Mouse (Mus musculus) cerebellum, adult 2 months (tissue): Measurements from ENCODE around the gene Ubxn2a. TPM values are rescaled to one million over a fixed set of nuclear protein-coding genes. Genes with fewer than 3 reads are reported as not detected.
A peak's percentile ranks its signal among the peaks of the same experiment; 100 is the strongest.

ENCODE experiments used
- DNase-seq, 2 experiments: peaks; one replicate each; pipeline ENCODE4 v3.0.0; 2021
- H3K27ac ChIP-seq: fragments of 200-500 bp; 2 replicates; pipeline ENCODE4 v1.5.1; 2012; ENCODE audit warnings: low read length, control low read depth, inconsistent platforms; ENCODE audit not compliant: insufficient read depth
- H3K27me3 ChIP-seq: fragments of 200-500 bp; 2 replicates; pipeline ENCODE4 v1.6.1; 2012; ENCODE audit warnings: inconsistent platforms, mild to moderate bottlenecking, low read length, moderate library complexity; ENCODE audit not compliant: control insufficient read depth, insufficient read depth
- H3K4me1 ChIP-seq: fragments of 200-500 bp; 2 replicates; pipeline ENCODE4 v1.6.1; 2011; ENCODE audit warnings: low read length; ENCODE audit not compliant: control insufficient read depth, insufficient read depth
- H3K4me3 ChIP-seq: fragments of 200-500 bp; replicated peaks from 2 replicates; pipeline ENCODE3; 2011; ENCODE audit warnings: mild to moderate bottlenecking, low read depth, low read length, control low read depth; ENCODE audit not compliant: insufficient read depth
- CTCF ChIP-seq: fragments of 200-500 bp; IDR thresholded peaks from 2 replicates; pipeline ENCODE4 v1.5.1; 2011; ENCODE audit warnings: low read depth, mild to moderate bottlenecking, control low read depth, low read length, moderate library complexity, borderline replicate concordance; ENCODE audit not compliant: insufficient read depth
- POLR2A ChIP-seq: fragments of 200-500 bp; IDR thresholded peaks from 2 replicates; pipeline ENCODE4 v1.6.1; 2011; ENCODE audit warnings: low read length, control low read depth, borderline replicate concordance; ENCODE audit not compliant: insufficient read depth
- WGBS: fragments of 180-500 bp; shearing (Covaris S2); methylation state at CpG from one replicate; pipeline ENCODE4 v1.1.7; 2018; 5-methylcytosine and 5-hydroxymethylcytosine counted together
- polyA plus RNA-seq: library from polyadenylated mRNA; depleted of rRNA; stranded (reverse); fragments of >200 nt; gene quantifications from 2 replicates; pipeline ENCODE4 v1.2.3, GENCODE M21; 2012

The Ubxn2a gene
- polyA plus RNA-seq, 1 experiment, result 36.6 TPM

- peaks cover 4% of the 10 kb centered on the region; the same call in 1 of the 2 replicates for H3K4me1 ChIP-seq
- WGBS, result 51% methylated on average over 4 of the region's 4 CpGs
- no peak overlapping the region for H3K27ac ChIP-seq
- H3K4me3 ChIP-seq, result no peak overlapping the region
- H3K27me3 ChIP-seq, result no peaks in the 10 kb centered on the region
- peak; percentile 40 to 70 for DNase-seq
- TF ChIP-seq POLR2A (no peak), CTCF (no peak)
Measured at GRCm38 (mm10) chr12:4863654-4864337, 43.7 kb downstream of the Ubxn2a start.

GRCm38 (mm10) chr12:4862672-4863071 is 44.8 kb downstream of the Ubxn2a start:
- Histone ChIP-seq H3K4me3 (no peak overlapping the region), H3K4me1 (peaks cover 4% of the 10 kb centered on the region; the same call in 1 of the 2 replicates), H3K27ac (no peak overlapping the region), H3K27me3 (no peaks in the 10 kb centered on the region)
- DNase-seq, result no peak
- 88% methylated on average over 4 of the region's 4 CpGs for WGBS
- TF ChIP-seq CTCF (no peak; the same call in 1 of the 2 replicates), POLR2A (no peak)

DNA sequence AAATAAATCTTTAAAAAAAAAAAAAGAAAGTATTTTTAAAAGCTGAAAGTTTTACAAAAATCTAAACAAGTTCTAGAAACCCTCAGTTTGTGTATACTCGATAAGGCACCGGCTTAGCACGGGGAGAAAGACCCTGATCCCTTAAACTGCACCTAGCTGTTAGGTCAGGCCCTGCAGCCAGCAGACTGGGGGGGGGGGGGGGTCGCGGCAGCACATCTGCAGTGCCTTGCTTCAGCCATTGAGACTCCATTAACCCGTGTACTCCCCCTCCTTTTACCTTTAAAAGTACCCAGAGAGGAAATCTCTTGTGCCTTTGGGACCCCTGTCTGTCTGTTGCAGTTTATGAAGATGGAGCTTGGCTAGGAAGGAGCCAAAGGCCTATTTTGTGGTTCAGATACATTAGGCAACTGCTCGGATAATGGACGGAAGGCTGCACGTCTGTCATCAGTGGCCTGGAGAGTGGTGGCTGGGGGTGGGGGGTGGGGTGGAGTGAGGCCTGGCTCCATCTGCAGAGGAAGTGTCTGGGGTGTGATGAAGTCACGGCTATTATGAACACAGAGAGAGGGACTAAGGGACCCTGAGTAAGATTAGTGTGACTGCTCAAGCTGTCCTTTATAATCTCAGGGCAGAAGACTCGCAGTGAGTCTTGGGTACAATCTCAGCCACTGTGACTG is 48.1 kb downstream of the Ubxn2a start:
- no peak for DNase-seq
- Histone ChIP-seq H3K27ac (no peak overlapping the region), H3K27me3 (no peaks in the 10 kb centered on the region), H3K4me1 (peaks cover 4% of the 10 kb centered on the region; the same call in 1 of the 2 replicates), H3K4me3 (no peak overlapping the region)
- WGBS, result 42% methylated on average over 11 of the region's 11 CpGs
- TF ChIP-seq POLR2A, result no peak
- TF ChIP-seq CTCF, result no peak

- 95% methylated on average over 2 of the region's 2 CpGs for WGBS
- no peak for TF ChIP-seq CTCF
- no peak for TF ChIP-seq POLR2A
- H3K27me3 ChIP-seq, result no peaks in the 10 kb centered on the region
- no peak for DNase-seq
- no peak overlapping the region for H3K4me3 ChIP-seq
- no peak overlapping the region for H3K27ac ChIP-seq
- H3K4me1 ChIP-seq, result 0 out of 2 replicates have a peak, but pooled peaks cover 1% of the 10 kb centered on the region
Measured at GRCm38 (mm10) chr12:4856834-4857233, 50.7 kb downstream of the Ubxn2a start.

GRCm38 (mm10) chr12:4856160-4856559 is 51.3 kb downstream of the Ubxn2a start:
- no peak for TF ChIP-seq CTCF
- TF ChIP-seq POLR2A, result no peak
- DNase-seq, result no peak
- Histone ChIP-seq H3K4me3 (no peak overlapping the region), H3K27ac (no peak overlapping the region), H3K4me1 (0 out of 2 replicates have a peak, but pooled peaks cover 2% of the 10 kb centered on the region), H3K27me3 (no peaks in the 10 kb centered on the region)
- WGBS, result 99% methylated on average over 5 of the region's 5 CpGs

DNA sequence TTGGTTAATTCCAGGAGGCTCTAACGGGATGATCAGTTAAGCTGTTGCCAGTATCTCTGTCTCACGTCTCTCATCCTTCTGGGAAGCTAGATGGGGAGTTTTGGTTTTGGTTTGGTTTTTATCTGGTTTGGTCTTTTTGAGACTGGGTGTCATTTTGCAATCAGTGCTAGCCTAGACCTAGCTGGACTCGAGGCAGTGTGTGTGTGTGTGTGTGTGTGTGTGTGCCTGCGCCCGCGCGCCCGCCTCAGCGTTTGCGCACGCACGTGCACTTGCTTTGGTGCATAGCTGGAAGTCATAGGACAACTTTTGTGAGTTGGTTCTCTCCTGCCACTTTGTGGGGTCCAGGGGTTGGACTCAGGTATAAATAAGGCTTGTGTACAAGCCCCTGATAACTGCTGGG is 63.8 kb downstream of the Ubxn2a start:
- DNase-seq, result peak; percentile 34 to 37
- under 1% methylated on average over 12 of the region's 12 CpGs for WGBS
- TF ChIP-seq CTCF, result no peak
- TF ChIP-seq POLR2A, result no peak
- Histone ChIP-seq H3K4me1 (peaks cover 2% of the 10 kb centered on the region; the same call in 1 of the 2 replicates), H3K27me3 (no peaks in the 10 kb centered on the region), H3K27ac (no peak overlapping the region), H3K4me3 (peak overlapping the region; percentile 72)

DNA sequence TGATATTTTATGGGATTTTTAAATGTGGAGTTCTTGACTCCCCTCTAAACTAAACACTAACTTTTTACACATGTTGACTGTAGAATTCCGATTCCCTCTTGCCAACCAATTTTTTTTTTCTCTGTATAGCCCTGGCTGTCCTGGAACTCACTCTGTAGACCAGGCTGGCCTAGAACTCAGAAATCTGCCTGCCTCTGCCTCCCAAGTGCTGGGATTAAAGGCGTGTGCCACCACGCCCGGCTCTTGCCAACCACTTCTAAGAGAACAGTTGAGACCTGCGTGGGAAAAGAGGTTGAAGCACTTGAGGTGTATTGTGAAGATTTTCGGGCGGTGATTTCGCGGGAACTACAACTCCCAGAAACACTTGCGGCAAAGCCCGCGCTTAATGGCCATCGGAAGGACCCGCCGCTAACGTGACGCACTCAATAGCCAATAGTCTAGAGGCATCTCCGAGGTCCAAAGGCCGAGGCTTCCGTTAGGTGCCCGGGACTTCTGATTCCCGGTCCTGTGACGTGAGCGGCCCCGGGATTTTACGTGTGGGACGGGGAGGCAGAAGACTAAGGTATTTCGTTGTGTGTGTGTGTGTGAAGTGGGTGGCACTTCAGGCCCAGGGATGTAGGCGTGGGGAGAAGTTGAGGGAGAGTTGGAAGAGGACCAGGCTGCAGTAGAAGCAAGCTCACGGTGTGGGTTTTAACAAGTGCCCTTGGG is 64.5 kb downstream of the Ubxn2a start, which contains the start of gene Wdcp:
Gene Wdcp (plus strand): TSS at position 414 of the 708 bp plus-strand sequence.
- no peak within 1 kb of the TSS for H3K27ac ChIP-seq
- no peaks in the 10 kb centered on the region for H3K27me3 ChIP-seq
- DNase-seq, result peak; percentile 92 to 95
- H3K4me3 ChIP-seq, result peak within 1 kb of the TSS; percentile 72
- TF ChIP-seq POLR2A, result peak; percentile 62; the same call in 1 of the 2 replicates
- TF ChIP-seq CTCF, result no peak
- H3K4me1 ChIP-seq, result peaks cover 2% of the 10 kb centered on the region; the same call in 1 of the 2 replicates
- 1% methylated on average over 30 of the region's 30 CpGs for WGBS

DNA sequence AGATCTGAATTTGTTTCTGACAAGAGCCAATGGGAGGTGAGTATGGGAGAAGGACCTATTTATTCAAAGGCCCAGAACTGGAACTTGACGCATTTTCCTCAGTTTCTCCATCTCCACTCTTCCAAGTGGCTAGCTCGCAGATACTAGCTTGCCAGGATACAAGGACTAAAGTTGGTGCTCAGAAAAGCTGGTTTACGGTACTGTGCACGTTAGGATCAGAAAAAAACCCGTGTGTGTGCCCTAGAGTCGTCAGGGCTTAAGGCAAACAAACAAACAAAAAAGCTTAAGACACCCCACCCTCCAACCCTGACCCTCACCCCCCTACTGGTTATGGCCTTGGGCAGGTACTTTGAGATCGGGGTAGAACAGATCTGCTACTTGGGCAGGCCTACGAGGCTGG is 65.0 kb downstream of the Ubxn2a start:
- no peak overlapping the region for H3K27ac ChIP-seq
- peak in 1 of 2 experiments; percentile 25 for DNase-seq
- TF ChIP-seq CTCF, result no peak
- no peak for TF ChIP-seq POLR2A
- H3K27me3 ChIP-seq, result no peaks in the 10 kb centered on the region
- H3K4me1 ChIP-seq, result peaks cover 1% of the 10 kb centered on the region; the same call in 1 of the 2 replicates
- 93% methylated on average over 8 of the region's 8 CpGs for WGBS
- no peak overlapping the region for H3K4me3 ChIP-seq
